Mouse (Mus musculus) left cerebral cortex, postnatal 25 days (tissue): ENCODE results near the gene Tmem246. TPM values are rescaled to one million over a fixed set of nuclear protein-coding genes. Genes with fewer than 3 reads are reported as not detected.

Source experiments
- total RNA-seq, 2 experiments: library from RNA; stranded (reverse); gene quantifications; 2 replicates each; pipeline ENCODE4 v1.2.3; 2021

The Tmem246 gene
- total RNA-seq, 2 experiments from 2014 or later = 63.8 to 66.7 TPM

Other genes with a start within 250 kb of the Tmem246 start
- not detected for gene Acnat2, start 189.7 kb downstream of the Tmem246 start, total RNA-seq
- gene Acnat1, start 124.0 kb downstream of the Tmem246 start, total RNA-seq = under 1 TPM in 1 of 2 experiments, not detected in 1; 0.37 TPM
- gene Baat, start 91.3 kb downstream of the Tmem246 start, total RNA-seq = under 1 TPM in 1 of 2 experiments, not detected in 1; 0.16 TPM
- 10 to 100 TPM; 28.3 to 31.2 TPM for gene Mrpl50, start 76.8 kb downstream of the Tmem246 start, total RNA-seq
- 10 to 100 TPM; 10.3 to 10.5 TPM for gene Zfp189, start 76.7 kb downstream of the Tmem246 start, total RNA-seq
- gene Aldob, start 48.3 kb downstream of the Tmem246 start, total RNA-seq = 1 to 10 TPM in 1 of 2 experiments, under 1 TPM in 1; 0.96 to 1.3 TPM
- gene Rnf20, start 34.1 kb upstream of the Tmem246 start, total RNA-seq = 10 to 100 TPM; 70.5 to 71.8 TPM
- gene Ppp3r2, start 84.1 kb upstream of the Tmem246 start, total RNA-seq = under 1 TPM; 0.66 to 0.71 TPM
- 10 to 100 TPM; 34.7 to 35.4 TPM for gene Grin3a, start 247.9 kb upstream of the Tmem246 start, total RNA-seq